Mouse (Mus musculus): Measurements from ENCODE around the gene Ugt1a9. TPM values are rescaled to one million over a fixed set of nuclear protein-coding genes. Genes with fewer than 3 reads are reported as not detected.

Ugt1a9 gene
- total RNA-seq, 1 experiment from 2014 or later: 5.9 TPM

DNA sequence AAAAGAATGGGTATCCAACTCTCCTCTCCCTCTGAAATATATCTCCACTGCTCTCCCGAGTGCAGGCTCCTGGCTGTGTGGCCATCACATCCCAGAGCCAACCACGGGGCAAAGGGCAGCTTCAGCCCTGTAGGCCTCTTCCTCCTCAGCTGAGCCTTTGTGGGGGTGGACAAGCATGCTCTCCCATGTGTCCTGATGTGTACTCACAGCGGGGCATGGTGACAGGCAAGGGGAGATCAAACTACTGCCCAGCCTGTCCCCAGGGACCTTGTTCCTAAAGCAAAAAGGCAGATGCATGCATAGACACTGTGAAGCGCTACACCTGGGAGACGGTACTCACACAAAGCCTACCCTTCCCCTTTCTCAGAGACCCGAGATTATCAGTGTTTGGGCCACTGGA lies 189.5 kb downstream of the Ugt1a9 start:
- peak; percentile 69 for DNase-seq

GRCm38 (mm10) chr1:88260604-88261377 lies 190.2 kb downstream of the Ugt1a9 start:
- no peak for DNase-seq

- DNase-seq: no peak
Observed at GRCm38 (mm10) chr1:88261706-88262105, 191.1 kb downstream of the Ugt1a9 start.

DNA sequence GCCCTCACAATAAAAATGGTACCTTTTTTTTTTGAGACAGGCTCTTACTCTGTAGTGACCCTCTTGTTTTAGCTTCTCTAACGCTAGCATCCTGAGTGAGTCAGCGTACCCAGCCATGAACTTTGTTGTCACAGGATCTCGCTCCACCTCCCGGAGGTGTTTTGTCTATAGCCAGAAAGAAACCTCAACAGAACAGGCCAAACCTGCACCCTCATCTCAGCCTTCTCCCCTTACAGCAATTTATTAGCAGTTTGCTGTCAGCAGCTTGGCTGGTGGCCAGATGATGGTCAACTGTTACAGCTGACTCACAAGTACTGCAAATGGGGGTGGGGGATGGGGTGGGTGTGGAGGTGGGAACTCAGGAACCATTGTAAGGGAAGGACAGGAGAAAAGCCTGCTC lies 191.7 kb downstream of the Ugt1a9 start:
- peak; percentile 93 for DNase-seq

- no peak for DNase-seq
Observed at GRCm38 (mm10) chr1:88262961-88263360, 192.4 kb downstream of the Ugt1a9 start.

DNA sequence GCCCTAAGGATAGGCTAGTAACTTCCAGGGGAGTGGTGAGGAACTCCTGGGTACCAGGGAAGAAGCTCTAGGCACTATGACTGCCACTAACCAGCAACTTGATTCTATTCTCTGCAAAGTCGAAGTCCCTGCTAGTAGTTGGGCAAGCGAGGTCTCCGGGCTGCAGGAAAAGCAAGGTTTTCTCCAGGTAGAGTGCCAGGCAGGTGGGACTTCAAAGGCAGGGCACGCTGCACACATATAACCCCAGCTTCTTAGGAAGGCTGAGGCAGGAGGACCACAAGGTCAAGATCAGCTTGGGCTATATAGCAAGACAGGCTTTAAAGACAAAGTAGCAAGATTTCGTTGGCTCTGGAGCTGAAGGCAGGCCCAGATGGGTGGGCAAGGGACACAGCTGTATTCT lies 193.2 kb downstream of the Ugt1a9 start:
- DNase-seq: no peak

DNA sequence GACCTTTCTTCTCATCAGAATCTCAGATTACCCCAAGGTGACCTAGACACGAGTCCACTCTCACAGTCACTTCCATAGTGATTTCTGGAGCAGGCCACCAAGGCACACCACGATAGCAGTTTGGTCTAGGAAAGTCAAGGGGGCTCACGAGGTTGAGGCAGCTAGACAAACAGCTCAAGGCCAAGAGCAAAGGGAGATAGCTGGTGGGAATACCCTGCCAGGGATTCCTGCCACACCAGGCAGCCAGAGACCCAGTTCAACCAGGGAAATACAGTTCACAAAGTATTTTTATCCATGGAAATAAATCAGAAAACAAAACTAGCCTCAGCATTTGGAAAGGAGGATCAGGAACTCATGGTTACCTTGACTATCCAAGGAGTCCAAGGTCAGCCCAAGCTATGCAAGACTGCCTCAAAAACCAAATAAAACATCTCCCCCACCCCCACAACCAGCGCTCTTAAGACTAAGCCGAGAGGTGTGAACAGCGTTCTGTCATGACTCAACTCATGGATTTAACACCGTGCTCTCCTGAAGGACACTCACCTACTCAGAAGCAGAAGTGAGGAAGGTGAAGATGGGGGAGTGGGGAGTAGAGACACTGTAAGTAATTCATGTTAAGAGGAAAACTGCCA lies 193.8 kb downstream of the Ugt1a9 start:
- peak; percentile 67 for DNase-seq

GRCm38 (mm10) chr1:88264869-88265240 lies 194.3 kb downstream of the Ugt1a9 start:
- peak; percentile 74 for DNase-seq

GRCm38 (mm10) chr1:88266123-88266522 lies 195.5 kb downstream of the Ugt1a9 start:
- DNase-seq: no peak

DNA sequence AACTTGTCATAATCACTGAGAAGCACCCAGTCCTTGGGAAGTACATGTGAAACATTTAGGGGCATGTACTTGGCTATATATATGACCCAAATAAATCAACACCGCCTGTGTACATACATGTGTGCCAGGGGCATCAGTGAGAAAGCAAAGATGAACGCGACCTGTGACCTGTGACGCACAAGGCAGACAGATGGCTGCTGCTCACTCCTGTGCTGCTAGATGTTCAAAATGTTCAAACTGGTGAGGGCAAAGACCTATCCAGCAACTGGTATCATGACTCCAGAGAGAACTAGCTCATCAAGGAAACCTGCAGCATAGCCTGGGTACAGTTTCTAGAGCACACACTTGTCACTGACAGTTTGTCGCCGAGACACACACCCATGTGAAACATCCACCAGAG lies 196.9 kb downstream of the Ugt1a9 start:
- DNase-seq: no peak

DNA sequence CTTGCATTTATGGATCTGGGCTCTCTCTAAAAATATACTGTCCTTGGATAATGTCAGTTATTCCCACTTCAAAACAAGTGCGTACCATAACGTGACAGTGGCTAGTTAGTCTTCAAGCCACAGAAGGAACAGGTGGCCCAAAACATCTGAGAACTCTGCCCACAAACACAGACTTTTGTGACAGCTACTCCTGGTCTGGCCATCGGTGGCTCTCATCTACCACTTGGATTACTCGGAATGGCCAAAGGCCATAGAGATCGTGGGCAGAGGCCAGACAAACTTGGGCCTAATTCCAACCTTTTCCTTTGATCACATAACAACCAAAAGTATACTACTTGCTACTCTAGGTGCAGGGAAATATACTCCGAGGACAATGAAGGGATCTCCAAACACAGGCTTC lies 197.5 kb downstream of the Ugt1a9 start:
- DNase-seq: no peak

Other genes starting within 250 kb of the Ugt1a9 start
- 81.6 and 129 TPM in 2 replicates for gene Dgkd, start 217.5 kb upstream of the Ugt1a9 start, total RNA-seq (2021)
- gene Usp40, start 62.2 kb upstream of the Ugt1a9 start, total RNA-seq (2021): 25.5 and 27.1 TPM in 2 replicates
- 1.4 TPM in 1 of 2 replicates, not detected in the other for gene Ugt1a10, start 15.4 kb upstream of the Ugt1a9 start, total RNA-seq (2021)
- not detected in 2 replicates for gene Ugt1a8, start 17.0 kb downstream of the Ugt1a9 start, total RNA-seq (2021)
- 1.9 and 2.6 TPM in 2 replicates for gene Ugt1a7c, start 24.3 kb downstream of the Ugt1a9 start, total RNA-seq (2021)
- 5.3 and 11.5 TPM in 2 replicates for gene Ugt1a6b, start 32.5 kb downstream of the Ugt1a9 start, total RNA-seq (2021)
- 10.5 and 12.8 TPM in 2 replicates for gene Ugt1a6a, start 64.0 kb downstream of the Ugt1a9 start, total RNA-seq (2021)
- gene Ugt1a5, start 95.2 kb downstream of the Ugt1a9 start, total RNA-seq (2021): 0.37 and 0.41 TPM in 2 replicates
- gene Ugt1a2, start 129.8 kb downstream of the Ugt1a9 start, total RNA-seq (2021): 0.22 and 0.26 TPM in 2 replicates
- 2.6 and 2.8 TPM in 2 replicates for gene Dnajb3, start 135.0 kb downstream of the Ugt1a9 start, total RNA-seq (2021)
- gene Ugt1a1, start 141.2 kb downstream of the Ugt1a9 start, total RNA-seq (2021): 11.5 and 47.2 TPM in 2 replicates
- 0.04 and 0.26 TPM in 2 replicates for gene Mroh2a, start 156.2 kb downstream of the Ugt1a9 start, total RNA-seq (2021)
- 57.7 and 64.9 TPM in 2 replicates for gene Hjurp, start 206.8 kb downstream of the Ugt1a9 start, total RNA-seq (2021)
- not detected in 2 replicates for gene Trpm8, start 206.9 kb downstream of the Ugt1a9 start, total RNA-seq (2021)

All from adrenal gland, postnatal 14 days (tissue).